Mouse (Mus musculus) gastrocnemius, postnatal 14 days (tissue): ENCODE data around the gene Rdh8. TPM values are rescaled to one million over a fixed set of nuclear protein-coding genes. Genes with fewer than 3 reads are reported as not detected.

ENCODE experiments used
- DNase-seq: peaks from one replicate; pipeline ENCODE4 v3.0.0; 2021; ENCODE audit warnings: mixed read lengths
- intact Hi-C: fragments of 180-260 bp; cut with DNase I; formaldehyde crosslinking; loops from one replicate; pipeline ENCODE4 v1.15.1; 2025; ENCODE audit warnings: low total_unique reads
- long read RNA-seq, 2 experiments: library from polyadenylated mRNA; stranded (forward); transcript quantifications; one replicate each; pipeline ENCODE4 v2.0.0; 2021
- total RNA-seq, 2 experiments: library from RNA; stranded (reverse); gene quantifications; 2 replicates each; pipeline ENCODE4 v1.2.3; 2021

The Rdh8 gene
- total RNA-seq, result under 1 TPM in 1 of 2 experiments, not detected in 1; 0.22 TPM
- long read RNA-seq, experiment 1, partial matches to known transcripts, result 0 of 1 reads
- long read RNA-seq, experiment 1, other reads (novel, unspliced or antisense), result 1 of 1 reads
- long read RNA-seq, experiment 2, result 0 reads

- intact Hi-C loops, result no loop called here
- no peak for DNase-seq
These were observed at the start of gene Rdh8 for GRCm38 (mm10) chr9:20818236-20818635. Gene Rdh8 (plus strand): TSS chr9:20818503.

GRCm38 (mm10) chr9:20781286-20781685, 37.0 kb upstream of the Rdh8 start:
- intact Hi-C loops, result no loop called here

GRCm38 (mm10) chr9:20785055-20785454, 33.2 kb upstream of the Rdh8 start:
- intact Hi-C loops, result no loop called here
- no peak for DNase-seq

More at GRCm38 (mm10) chr9:20781286-20781685, 37.0 kb upstream of the Rdh8 start:
- no peak for DNase-seq

- no peak for DNase-seq
These were observed 30.3 kb upstream of the Rdh8 start for GRCm38 (mm10) chr9:20787992-20788391.

GRCm38 (mm10) chr9:20789651-20790050, 28.7 kb upstream of the Rdh8 start:
- intact Hi-C loops, result no loop called here
- no peak for DNase-seq

More at GRCm38 (mm10) chr9:20787992-20788391, 30.3 kb upstream of the Rdh8 start:
- intact Hi-C loops, result no loop called here

GRCm38 (mm10) chr9:20790345-20790744, 28.0 kb upstream of the Rdh8 start:
- intact Hi-C loops, result no loop called here

GRCm38 (mm10) chr9:20794108-20794806, 24.0 kb upstream of the Rdh8 start:
- peak; percentile 67 for DNase-seq
- intact Hi-C loops, result no loop called here

More at GRCm38 (mm10) chr9:20790345-20790744, 28.0 kb upstream of the Rdh8 start:
- no peak for DNase-seq

- peak; percentile 68 for DNase-seq
- intact Hi-C loops, result loop anchor here (5.0 kb wide), 1 partner anchor 62 kb away; no protein-coding TSS in a partner anchor
These were observed 13.8 kb upstream of the Rdh8 start for GRCm38 (mm10) chr9:20804266-20805158.

GRCm38 (mm10) chr9:20805159-20805495, 13.2 kb upstream of the Rdh8 start:
- intact Hi-C loops, result no loop called here

GRCm38 (mm10) chr9:20805706-20806105, 12.6 kb upstream of the Rdh8 start:
- DNase-seq, result no peak
- intact Hi-C loops, result no loop called here

More at GRCm38 (mm10) chr9:20805159-20805495, 13.2 kb upstream of the Rdh8 start:
- peak; percentile 84 for DNase-seq

- intact Hi-C loops, result no loop called here
- DNase-seq, result peak; percentile 68
These were observed 8.0 kb upstream of the Rdh8 start for GRCm38 (mm10) chr9:20810271-20810670.

- intact Hi-C loops, result no loop called here
- no peak for DNase-seq
These were observed 7.5 kb upstream of the Rdh8 start for GRCm38 (mm10) chr9:20810773-20811172.

- peak; percentile 63 for DNase-seq
- intact Hi-C loops, result no loop called here
These were observed 5.6 kb upstream of the Rdh8 start for GRCm38 (mm10) chr9:20812537-20813271.

- intact Hi-C loops, result no loop called here
- DNase-seq, result peak; percentile 89
These were observed 3.6 kb upstream of the Rdh8 start, which contains the start of gene Col5a3 for GRCm38 (mm10) chr9:20814521-20815272. Gene Col5a3 (minus strand): TSS chr9:20815067.

GRCm38 (mm10) chr9:20820001-20820400, 1.7 kb downstream of the Rdh8 start:
- no peak for DNase-seq
- intact Hi-C loops, result no loop called here

- DNase-seq, result no peak
- intact Hi-C loops, result no loop called here
These were observed 4.5 kb downstream of the Rdh8 start for GRCm38 (mm10) chr9:20822821-20823220.

- peak; percentile 58 for DNase-seq
- intact Hi-C loops, result no loop called here
These were observed 7.5 kb downstream of the Rdh8 start for GRCm38 (mm10) chr9:20825781-20826180.

- intact Hi-C loops, result loop anchor here (2.0 kb wide), 1 partner anchor 85 kb away; no protein-coding TSS in a partner anchor
- no peak for DNase-seq
These were observed 9.8 kb downstream of the Rdh8 start for GRCm38 (mm10) chr9:20828127-20828526.
